Mouse (Mus musculus) midbrain, embryonic 16.5 days (tissue): ENCODE data around the gene Zbtb22. TPM values are rescaled to one million over a fixed set of nuclear protein-coding genes. Genes with fewer than 3 reads are reported as not detected.
A peak's percentile ranks its signal among the peaks of the same experiment; 100 is the strongest.

ENCODE experiments used
- ATAC-seq: fragments of 200-750 bp; cut with Nextera tagmentation; 2 replicates; pipeline ENCODE4 v1.8.0; 2017; ENCODE audit warnings: moderate TSS enrichment
- H3K27ac ChIP-seq: fragments of 300-500 bp; sonication (generic); 2 replicates; pipeline ENCODE4 v1.5.1; 2014; ENCODE audit warnings: mild to moderate bottlenecking, low read length, mixed read lengths
- H3K27me3 ChIP-seq: fragments of 300-500 bp; sonication (generic); 2 replicates; pipeline ENCODE4 v1.6.1; 2014; ENCODE audit warnings: low read depth, low read length, mixed read lengths; ENCODE audit not compliant: control insufficient read depth, insufficient read depth
- H3K36me3 ChIP-seq: fragments of 300-500 bp; sonication (generic); 2 replicates; pipeline ENCODE4 v1.6.1; 2014; ENCODE audit warnings: mild to moderate bottlenecking, low read length, moderate library complexity, mixed read lengths; ENCODE audit not compliant: control insufficient read depth, insufficient read depth
- H3K4me1 ChIP-seq: fragments of 300-500 bp; sonication (generic); 2 replicates; pipeline ENCODE4 v1.6.1; 2014; ENCODE audit warnings: mild to moderate bottlenecking, low read length, mixed read lengths; ENCODE audit not compliant: control insufficient read depth, insufficient read depth
- H3K4me2 ChIP-seq: fragments of 300-500 bp; sonication (generic); 2 replicates; pipeline ENCODE4 v1.6.1; 2014; ENCODE audit warnings: mild to moderate bottlenecking, low read length, mixed read lengths
- H3K4me3 ChIP-seq: fragments of 300-500 bp; sonication (generic); 2 replicates; pipeline ENCODE4 v1.5.1; 2014; ENCODE audit warnings: low read depth, mild to moderate bottlenecking, low read length, moderate library complexity, mixed read lengths
- H3K9ac ChIP-seq: fragments of 300-500 bp; sonication (generic); 2 replicates; pipeline ENCODE4 v1.6.1; 2014; ENCODE audit warnings: low read depth, low read length, mixed read lengths
- H3K9me3 ChIP-seq: fragments of 300-500 bp; sonication (generic); replicated peaks from 2 replicates; pipeline ENCODE4 v1.6.1; 2014; ENCODE audit warnings: mild to moderate bottlenecking, low read length, mixed read lengths; ENCODE audit not compliant: control insufficient read depth, poor library complexity, severe bottlenecking
- WGBS: fragments of 180-500 bp; shearing (Covaris S2); extraction: QIAGEN DNeasy Blood & Tissue Kit; methylation state at CpG from one replicate; pipeline ENCODE4 v1.1.7; 2014; 5-methylcytosine and 5-hydroxymethylcytosine counted together
- microRNA-seq: library from miRNA; unstranded; fragments of <30 nt; microRNA quantifications from one replicate; pipeline ENCODE4, GENCODE M21; 2017
- polyA plus RNA-seq: library from polyadenylated mRNA; unstranded; fragments of >200 nt; fragmentation: Nextera tagmentation; extraction: Ambion mirVana; gene quantifications from 2 replicates; pipeline ENCODE4 v1.2.1, GENCODE M21; 2015

The Zbtb22 gene
- polyA plus RNA-seq, 1 experiment from 2014 or later = 16.8 TPM

DNA sequence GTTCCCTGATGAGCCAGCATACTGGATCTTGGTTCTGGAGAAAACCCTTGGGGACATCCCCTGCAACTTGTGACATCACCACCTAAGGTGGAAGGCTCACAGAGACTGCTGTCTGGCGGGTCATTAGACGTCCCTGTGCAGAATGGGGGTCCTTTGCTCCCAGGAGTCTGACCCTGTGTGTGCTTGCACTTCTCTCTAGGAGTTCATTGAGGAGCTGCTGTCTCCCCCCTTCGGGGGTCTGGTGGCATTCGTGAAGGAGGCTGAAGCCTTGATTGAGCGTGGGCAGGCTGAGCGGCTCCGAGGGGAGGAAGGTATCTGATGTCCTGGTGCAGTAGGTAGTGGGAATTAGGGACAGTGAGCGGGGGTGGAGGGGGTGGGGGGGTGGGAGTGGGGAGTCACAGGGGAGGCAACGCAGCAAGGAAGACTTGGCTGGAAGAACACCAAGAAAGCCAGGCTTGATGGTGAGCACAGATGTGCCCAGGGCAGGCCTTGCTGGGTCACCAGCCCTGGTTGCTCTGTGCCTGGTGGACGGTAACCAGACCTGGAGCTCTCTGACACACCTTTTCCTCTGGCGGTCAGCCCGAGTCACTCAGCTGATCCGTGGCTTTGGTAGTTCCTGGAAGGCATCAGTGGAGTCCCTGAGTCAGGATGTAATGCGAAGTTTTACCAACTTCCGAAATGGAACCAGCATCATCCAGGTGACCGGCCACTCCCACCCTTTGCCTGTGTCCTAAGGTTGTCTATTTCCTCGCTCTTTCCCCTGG is 49.6 kb downstream of the Zbtb22 start:
- ATAC-seq = no peak
- no peak overlapping the region for H3K27ac ChIP-seq
- no peaks in the 10 kb centered on the region for H3K4me1 ChIP-seq
- 92% methylated on average over 16 of the region's 17 CpGs for WGBS
- no peak overlapping the region for H3K9ac ChIP-seq
- H3K4me2 ChIP-seq = no peak overlapping the region
- H3K4me3 ChIP-seq = no peak overlapping the region
- H3K36me3 ChIP-seq = peaks cover 35% of the 10 kb centered on the region
- no peaks in the 10 kb centered on the region for H3K27me3 ChIP-seq
- H3K9me3 ChIP-seq = no peaks in the 10 kb centered on the region

DNA sequence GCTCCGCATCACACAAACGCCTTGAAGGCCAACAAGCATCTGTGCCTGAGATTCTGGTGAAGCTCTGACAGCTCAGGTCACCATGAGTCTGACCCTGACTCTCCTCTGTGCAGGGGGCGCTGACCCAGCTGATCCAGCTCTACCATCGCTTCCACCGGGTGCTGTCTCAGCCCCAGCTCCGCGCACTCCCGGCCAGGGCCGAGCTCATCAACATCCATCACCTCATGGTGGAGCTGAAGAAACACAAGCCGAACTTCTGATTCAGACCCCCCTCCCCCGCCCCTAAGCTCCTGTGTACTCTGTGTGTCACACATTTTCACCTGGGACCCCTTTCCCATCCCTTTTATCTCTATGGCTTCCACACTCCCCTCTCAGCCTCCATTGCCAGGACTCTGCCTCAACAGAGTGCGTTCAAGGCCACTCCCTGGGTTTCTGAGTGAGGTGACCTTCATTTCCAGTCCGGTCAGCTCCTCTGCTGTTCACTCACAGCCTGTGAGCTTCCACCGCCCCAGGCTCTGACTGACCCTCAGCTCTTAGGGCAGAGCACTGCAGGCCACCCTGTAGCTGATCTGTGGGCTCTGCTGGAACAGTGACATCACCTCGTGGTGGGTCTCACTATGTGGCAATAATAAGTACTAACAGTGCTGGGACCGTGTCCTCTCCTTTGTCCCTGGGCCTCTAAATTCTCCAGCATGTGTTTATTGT is 50.3 kb downstream of the Zbtb22 start:
- H3K4me2 ChIP-seq = no peak overlapping the region
- peaks cover 32% of the 10 kb centered on the region for H3K36me3 ChIP-seq
- no peaks in the 10 kb centered on the region for H3K27me3 ChIP-seq
- WGBS = 91% methylated on average over 16 of the region's 16 CpGs
- H3K9ac ChIP-seq = no peak overlapping the region
- H3K4me3 ChIP-seq = no peak overlapping the region
- no peak overlapping the region for H3K27ac ChIP-seq
- no peaks in the 10 kb centered on the region for H3K4me1 ChIP-seq
- no peak for ATAC-seq
- no peaks in the 10 kb centered on the region for H3K9me3 ChIP-seq

DNA sequence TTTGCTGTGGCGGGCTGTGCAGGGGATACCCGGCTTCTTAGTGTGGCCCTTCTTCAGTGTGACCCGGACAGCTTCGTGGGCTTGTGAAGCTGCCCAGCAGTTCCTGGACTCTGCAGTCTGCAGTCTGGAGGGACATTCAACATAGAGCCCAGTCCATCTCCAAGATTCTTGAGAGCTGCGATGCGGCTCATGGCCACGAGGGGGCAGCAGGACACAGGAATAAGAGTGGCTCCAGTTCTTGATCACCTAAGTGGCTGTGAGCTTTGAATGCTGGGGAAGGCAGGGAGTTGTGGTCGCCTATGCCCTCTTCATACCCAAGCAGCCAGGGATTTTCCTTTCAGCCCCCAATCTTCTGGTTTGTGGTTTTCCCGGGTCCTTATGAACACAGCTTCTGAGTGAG is 52.8 kb downstream of the Zbtb22 start:
- Histone ChIP-seq H3K4me3 (no peak overlapping the region), H3K4me1 (no peaks in the 10 kb centered on the region), H3K27ac (no peak overlapping the region), H3K36me3 (peaks cover 14% of the 10 kb centered on the region), H3K9ac (no peak overlapping the region), H3K4me2 (peak overlapping the region; percentile 28; the same call in 1 of the 2 replicates), H3K27me3 (no peaks in the 10 kb centered on the region), H3K9me3 (no peaks in the 10 kb centered on the region)
- ATAC-seq = peak; percentile 81
- WGBS = 2% methylated on average over 9 of the region's 9 CpGs

Small RNAs within 50 kb of the gene (microRNA-seq; reads per million reads assigned to microRNA genes)
- not detected for gene Gm27740

Other genes with a start within 250 kb of the Zbtb22 start
- 190 and 198 TPM in 2 replicates for gene Hnrnpm, start 229.0 kb upstream of the Zbtb22 start, polyA plus RNA-seq
- 62.9 and 74.6 TPM in 2 replicates for gene March2, start 197.2 kb upstream of the Zbtb22 start, polyA plus RNA-seq
- gene Rab11b, start 155.4 kb upstream of the Zbtb22 start, polyA plus RNA-seq = 503 and 519 TPM in 2 replicates
- gene Angptl4, start 134.1 kb upstream of the Zbtb22 start, polyA plus RNA-seq = 16.8 and 17.4 TPM in 2 replicates
- 49.0 and 52.6 TPM in 2 replicates for gene Kank3, start 105.4 kb upstream of the Zbtb22 start, polyA plus RNA-seq
- 407 and 416 TPM in 2 replicates for gene Rps28, start 91.3 kb upstream of the Zbtb22 start, polyA plus RNA-seq
- gene Ndufa7, start 91.3 kb upstream of the Zbtb22 start, polyA plus RNA-seq = 428 and 439 TPM in 2 replicates
- gene Cd320, start 72.8 kb upstream of the Zbtb22 start, polyA plus RNA-seq = 49.9 and 52.4 TPM in 2 replicates
- gene Gm7029, start 42.1 kb upstream of the Zbtb22 start, polyA plus RNA-seq = not detected in 2 replicates
- 1.4 and 2.8 TPM in 2 replicates for gene Kifc1, start 25.2 kb upstream of the Zbtb22 start, polyA plus RNA-seq
- 0.36 and 0.55 TPM in 2 replicates for gene Platr17, start 10.8 kb upstream of the Zbtb22 start, polyA plus RNA-seq
- 55.1 and 59.7 TPM in 2 replicates for gene Daxx, start 6.5 kb upstream of the Zbtb22 start, polyA plus RNA-seq
- 21.1 and 26.1 TPM in 2 replicates for gene Tapbp, start within 50 bp of the Zbtb22 start, polyA plus RNA-seq
- 54.9 and 57.2 TPM in 2 replicates for gene Rgl2, start 13.6 kb downstream of the Zbtb22 start, polyA plus RNA-seq
- 186 and 191 TPM in 2 replicates for gene Pfdn6, start 24.4 kb downstream of the Zbtb22 start, polyA plus RNA-seq
- gene Wdr46, start 24.8 kb downstream of the Zbtb22 start, polyA plus RNA-seq = 19.2 TPM in 2 replicates
- gene B3galt4, start 35.6 kb downstream of the Zbtb22 start, polyA plus RNA-seq = 15.2 and 16.6 TPM in 2 replicates
- gene Vps52, start 39.9 kb downstream of the Zbtb22 start, polyA plus RNA-seq = 78.3 and 80.5 TPM in 2 replicates
- gene Rps18, start 40.1 kb downstream of the Zbtb22 start, polyA plus RNA-seq = 620 and 627 TPM in 2 replicates
- gene H2-K1, start 84.4 kb downstream of the Zbtb22 start, polyA plus RNA-seq = 11.0 and 13.1 TPM in 2 replicates
- 17.9 and 18.2 TPM in 2 replicates for gene Ring1, start 108.8 kb downstream of the Zbtb22 start, polyA plus RNA-seq
- gene H2-Ke6, start 112.2 kb downstream of the Zbtb22 start, polyA plus RNA-seq = 60.1 and 61.3 TPM in 2 replicates
- gene Slc39a7, start 115.8 kb downstream of the Zbtb22 start, polyA plus RNA-seq = 163 and 175 TPM in 2 replicates
- 54.0 and 55.9 TPM in 2 replicates for gene Rxrb, start 115.9 kb downstream of the Zbtb22 start, polyA plus RNA-seq
- gene Col11a2, start 123.5 kb downstream of the Zbtb22 start, polyA plus RNA-seq = 3.6 and 4.4 TPM in 2 replicates
- gene H2-Oa, start 176.4 kb downstream of the Zbtb22 start, polyA plus RNA-seq = 0.16 TPM in 1 of 2 replicates, not detected in the other
- 22.5 and 22.7 TPM in 2 replicates for gene H2-DMa, start 203.6 kb downstream of the Zbtb22 start, polyA plus RNA-seq
- gene Brd2, start 206.7 kb downstream of the Zbtb22 start, polyA plus RNA-seq = 117 and 126 TPM in 2 replicates
- gene H2-DMb2, start 227.4 kb downstream of the Zbtb22 start, polyA plus RNA-seq = 0.49 and 0.53 TPM in 2 replicates
- 0.69 and 0.88 TPM in 2 replicates for gene H2-DMb1, start 237.2 kb downstream of the Zbtb22 start, polyA plus RNA-seq